Mouse (Mus musculus) urinary bladder, postnatal 14 days (tissue): Measurements from ENCODE around the gene BC107364.
A peak's percentile ranks its signal among the peaks of the same experiment; 100 is the strongest.
"Not testable (repeated sequence)": the region's sequence is repeated elsewhere in the genome, so short reads cannot be mapped to it uniquely, and the experiment has no call there.

Experiments used
- DNase-seq: peaks from one replicate; pipeline ENCODE4 v3.0.0; 2021; ENCODE audit warnings: low spot score

BC107364 gene

DNA sequence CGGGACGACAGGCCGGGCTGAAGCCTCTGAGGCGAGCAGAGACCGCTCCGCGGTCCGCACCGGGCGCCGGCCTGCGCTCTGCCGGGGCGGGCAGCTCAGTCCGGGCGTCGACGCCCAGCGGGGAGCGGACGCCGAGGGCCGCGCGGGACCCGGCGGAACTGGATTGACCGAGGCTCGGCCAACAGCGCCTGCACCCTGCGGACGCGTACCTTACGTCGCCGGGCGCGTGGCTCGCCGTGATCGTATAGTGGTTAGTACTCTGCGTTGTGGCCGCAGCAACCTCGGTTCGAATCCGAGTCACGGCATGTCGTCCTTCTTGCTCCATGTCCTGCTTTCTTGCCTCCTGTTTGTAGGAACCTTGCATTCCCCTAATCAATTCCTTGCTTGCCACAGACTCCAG lies at the start of gene BC107364:
Gene BC107364 (minus strand): TSS at position 45 of the 400 bp plus-strand sequence.
- DNase-seq: not testable (repeated sequence)

DNA sequence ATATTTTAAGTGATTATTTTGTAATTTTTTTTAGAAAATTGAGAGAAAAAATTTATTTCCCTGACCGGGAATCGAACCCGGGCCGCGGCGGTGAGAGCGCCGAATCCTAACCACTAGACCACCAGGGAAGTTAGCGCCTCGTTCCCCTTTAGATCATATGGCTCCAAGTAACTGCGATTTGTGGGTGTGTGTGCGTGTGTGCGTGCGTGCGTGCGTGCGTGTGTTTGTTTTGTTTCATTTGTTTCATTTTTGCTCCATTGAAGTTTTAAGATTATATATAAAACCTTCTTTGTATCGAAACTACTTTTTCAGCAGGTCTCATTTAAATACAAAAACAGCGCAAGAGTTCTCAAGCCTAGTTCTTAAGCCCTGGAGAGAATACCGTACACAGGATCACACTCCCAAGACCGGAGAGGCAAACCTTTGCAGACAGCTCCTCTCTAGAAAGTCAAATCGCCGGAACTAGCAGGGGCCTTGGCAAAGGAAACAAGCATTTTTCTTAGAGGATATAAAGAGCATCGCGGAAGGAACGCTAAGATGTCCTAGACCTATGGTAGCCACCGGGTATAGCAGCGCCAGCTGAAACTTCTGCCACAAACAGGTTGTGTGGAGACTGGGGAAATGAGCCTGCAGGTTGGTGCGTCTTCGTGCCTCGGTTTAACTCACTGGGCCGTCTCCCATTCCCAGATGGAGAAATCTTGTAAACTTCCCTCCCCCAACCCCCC lies 49.4 kb upstream of the BC107364 start:
- peak; percentile 87 for DNase-seq

DNA sequence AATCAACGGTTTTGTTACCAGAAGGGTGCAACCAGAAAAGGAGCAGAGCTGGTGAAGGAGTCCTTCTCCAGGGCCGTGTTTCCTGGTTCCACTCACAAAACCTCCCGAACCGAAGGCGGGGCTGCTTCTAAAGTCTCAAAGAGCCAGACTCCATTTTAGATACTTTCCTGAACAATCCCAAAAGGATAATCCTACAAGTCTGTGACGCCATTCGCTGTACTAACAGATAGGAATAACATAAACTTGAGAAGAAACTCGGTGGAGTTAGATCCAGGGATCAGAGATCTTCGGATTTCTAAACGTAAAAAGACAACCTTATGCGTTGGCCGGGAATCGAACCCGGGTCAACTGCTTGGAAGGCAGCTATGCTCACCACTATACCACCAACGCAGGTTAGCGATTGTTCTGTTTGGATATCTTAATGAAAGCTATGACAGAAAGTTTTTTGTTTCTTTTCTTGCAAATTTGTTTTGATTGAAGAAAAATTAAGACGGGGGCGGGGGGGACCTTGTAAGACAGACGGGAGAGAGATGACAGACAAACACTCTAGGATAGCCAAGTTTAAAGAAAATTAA lies 48.7 kb upstream of the BC107364 start:
- peak; percentile 89 for DNase-seq

DNA sequence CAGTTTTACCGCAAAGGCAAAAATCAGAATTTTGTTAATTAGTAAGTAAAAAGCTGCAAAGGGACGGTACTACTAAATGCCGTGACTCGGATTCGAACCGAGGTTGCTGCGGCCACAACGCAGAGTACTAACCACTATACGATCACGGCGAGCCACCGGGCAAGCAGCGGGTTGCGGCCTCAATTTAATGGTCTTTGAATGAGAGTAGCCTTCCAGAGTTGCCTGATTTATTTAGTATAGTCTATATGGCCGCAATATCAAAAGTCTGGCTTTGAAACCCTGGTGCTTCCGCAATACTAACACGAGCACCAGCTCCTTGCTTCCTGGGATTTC lies 48.1 kb upstream of the BC107364 start:
- DNase-seq: peak; percentile 93

DNA sequence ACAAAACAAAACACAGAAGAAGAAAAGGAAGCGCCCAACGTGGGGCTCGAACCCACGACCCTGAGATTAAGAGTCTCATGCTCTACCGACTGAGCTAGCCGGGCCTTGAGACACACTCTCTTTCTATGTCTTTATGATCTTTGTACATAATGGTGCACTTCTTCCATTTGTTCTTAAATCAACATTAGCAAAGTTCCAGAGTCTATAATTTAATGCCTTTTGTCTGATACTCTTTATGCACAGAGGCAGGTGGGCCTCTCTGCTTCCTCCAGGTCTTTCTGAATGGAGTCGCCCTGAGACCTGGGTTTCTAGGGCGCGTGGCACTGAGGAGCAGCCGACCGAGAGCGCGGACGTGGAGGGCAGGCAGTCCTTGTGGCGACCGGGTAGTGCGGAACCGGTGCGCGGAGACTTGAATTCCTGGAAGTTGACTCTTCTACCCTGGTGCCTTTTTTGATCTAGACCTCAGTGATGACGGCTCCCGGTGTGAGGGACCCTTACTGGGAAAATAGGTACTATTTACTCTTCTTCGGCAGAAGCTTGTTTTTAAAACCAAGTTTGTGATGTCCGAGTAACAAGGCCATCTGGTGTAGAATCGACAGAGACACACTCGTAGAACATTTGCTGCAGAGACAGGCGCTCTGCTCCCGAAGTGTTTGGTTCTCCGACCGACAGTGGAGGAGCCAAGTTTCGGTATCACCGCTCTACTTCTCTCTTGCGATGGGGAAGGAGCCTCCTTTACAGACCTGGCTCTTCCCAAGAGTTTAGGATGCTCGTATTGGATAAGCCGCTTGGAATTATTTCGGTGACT lies 47.6 kb upstream of the BC107364 start:
- DNase-seq: peak; percentile 75

DNA sequence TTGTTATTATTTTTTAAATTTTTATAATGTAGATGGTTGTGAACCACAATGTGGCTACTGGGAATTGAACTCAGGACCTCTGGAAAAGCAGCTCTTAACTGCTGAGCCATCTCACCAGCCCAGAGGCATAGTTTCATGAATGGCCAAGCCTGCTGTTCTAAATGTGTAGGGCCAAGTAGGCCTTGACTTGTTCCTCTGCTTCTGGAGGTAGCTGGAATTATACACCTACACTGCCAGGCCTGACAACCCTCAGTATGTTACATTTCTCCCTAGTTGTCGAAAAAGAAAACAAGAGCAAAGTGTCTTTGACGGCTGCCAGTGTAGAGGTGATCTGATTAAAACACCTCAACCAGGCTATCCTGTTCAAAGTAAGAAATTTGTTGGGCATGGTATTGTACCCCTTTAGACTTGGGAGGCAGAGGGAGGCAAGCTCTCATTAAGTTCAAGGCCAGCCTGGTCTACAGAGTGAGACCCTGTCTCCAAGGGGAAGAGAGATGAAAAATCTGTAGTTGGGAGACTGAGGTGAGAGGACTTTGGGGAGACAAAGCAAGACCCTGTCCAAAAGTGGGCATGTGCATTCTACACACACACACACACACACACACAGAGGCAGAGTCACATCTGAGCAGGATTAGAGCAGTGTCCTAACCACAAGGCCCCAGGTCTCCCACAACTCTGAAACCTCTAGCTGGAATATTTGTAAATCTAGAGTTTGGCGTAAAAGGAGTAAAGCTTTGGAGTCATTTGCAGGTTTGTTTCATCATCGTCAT lies 46.6 kb upstream of the BC107364 start:
- no peak for DNase-seq

DNA sequence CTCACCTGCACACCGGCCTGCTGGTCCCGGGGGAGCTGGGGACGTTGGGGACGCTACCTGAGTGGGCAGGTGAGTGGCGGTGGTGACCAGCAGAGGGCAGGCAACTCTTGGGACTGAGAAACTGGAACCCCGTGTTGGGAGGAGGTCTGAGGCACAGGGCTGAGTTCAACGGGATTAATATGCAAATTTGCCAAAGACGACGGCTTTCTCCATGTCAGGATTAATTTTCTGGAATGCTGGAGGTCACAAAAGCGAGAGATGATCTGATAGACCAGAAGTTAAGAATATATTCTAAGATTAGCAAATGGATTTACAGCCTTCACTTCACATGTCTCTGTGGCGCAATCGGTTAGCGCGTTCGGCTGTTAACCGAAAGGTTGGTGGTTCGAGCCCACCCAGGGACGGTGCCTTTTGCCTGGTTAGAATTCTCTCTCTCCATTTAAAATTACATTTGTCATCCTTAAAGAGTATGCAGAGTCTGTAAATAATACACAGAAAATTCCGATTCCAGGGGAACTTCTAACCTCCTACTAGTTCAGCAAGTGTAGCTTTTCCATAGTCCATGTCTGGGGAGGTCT lies 45.4 kb upstream of the BC107364 start:
- peak; percentile 78 for DNase-seq

DNA sequence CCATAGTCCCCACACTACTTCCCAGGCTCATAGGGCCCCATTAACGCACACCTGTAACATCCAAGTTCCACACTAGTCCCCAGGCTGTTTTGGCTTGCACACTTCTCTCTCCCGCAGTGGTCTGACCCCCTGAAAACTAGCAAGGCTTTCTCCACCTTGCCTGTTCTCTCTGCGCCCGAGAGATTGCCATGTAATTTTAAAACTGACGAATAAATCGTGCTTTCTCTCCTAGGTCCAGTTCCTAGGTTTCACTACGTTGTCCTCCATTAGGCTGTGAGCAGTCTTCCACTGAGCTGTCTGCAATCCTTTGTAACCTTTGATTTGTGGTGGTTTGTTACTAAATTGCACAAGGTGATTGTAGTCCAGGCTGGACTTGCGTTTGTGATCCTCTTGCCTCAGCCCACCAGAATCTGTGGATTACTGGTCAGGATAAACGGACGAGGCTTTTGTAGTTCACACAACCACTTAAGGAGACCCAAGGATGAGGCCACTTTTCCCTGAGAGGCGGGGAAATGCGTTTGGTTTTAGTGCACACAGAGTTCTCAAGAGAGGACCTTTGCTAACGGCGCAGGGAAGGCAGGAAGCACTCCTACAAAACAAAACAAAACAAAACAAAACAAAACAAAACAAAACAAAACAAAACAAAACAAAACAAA lies 44.6 kb upstream of the BC107364 start:
- not testable (repeated sequence) for DNase-seq

DNA sequence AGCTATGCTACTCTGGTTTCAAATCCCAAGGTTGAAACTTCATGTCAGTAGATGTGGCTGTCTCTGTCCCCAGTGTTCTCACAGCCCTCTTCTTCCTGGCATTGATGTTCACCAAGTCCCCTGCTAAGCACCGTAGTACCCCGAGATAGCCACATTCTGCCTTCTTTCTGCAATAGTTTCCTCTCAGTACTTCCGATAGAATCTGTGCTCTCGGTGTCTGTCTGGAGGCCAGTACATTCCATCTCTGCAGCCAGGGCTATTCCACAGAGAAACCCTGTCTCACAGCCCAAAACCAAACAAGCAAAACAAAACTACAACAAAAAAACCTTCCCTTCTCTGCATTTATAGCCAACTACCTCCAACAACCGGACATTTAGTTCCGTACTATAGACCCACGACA lies 44.1 kb upstream of the BC107364 start:
- no peak for DNase-seq

DNA sequence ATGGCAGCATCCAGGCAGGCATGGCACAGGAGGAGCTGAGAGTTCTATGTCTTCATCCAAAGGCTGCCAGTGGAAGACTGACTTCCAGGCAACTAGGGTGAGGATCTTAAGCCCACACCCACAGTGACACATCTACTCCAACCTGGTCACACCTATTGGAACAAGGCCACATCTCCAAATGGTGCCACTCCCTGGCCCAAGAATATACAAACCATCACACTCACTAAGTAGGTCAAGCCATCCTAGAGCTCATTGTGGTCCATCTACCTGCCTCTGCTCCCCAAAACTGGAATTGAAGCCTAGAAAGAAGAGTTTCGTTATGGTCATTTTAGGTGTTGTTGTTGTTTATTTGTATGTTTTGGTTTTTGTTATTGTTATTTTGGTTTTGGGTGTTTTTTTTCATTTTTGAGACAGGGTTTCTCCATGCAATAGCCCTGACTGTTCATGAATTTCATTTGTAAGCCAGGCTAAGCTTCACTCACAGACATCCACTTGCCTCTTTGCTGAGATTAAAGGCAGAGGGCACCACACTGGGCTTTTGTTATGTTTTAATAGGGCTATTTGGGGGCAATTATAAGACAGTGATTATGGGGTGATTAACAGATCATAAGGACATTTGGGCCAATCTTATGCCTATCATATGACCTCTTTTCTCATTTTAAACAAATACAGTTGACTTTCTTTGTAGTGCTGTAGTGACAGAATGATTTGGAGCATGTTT lies 43.5 kb upstream of the BC107364 start:
- no peak for DNase-seq

DNA sequence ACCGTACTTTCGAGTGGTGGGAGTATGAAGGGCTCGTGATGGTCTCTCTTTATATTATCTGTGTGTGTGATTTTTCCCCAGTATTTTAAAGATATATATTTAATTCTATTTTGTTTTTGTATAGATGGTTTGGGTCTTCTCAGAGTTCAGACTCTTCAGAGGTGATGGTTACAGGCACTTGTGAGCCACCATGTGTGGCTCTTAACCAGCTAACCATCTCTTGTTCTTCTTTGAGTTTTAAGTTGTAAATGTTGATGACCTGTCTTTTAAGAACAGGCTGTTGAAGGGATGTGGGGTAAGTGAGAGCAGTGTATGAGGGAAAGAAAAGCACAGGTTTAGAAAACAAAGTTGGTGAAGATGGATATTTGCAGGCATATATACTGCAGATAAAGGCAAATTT lies 42.8 kb upstream of the BC107364 start:
- DNase-seq: no peak

DNA sequence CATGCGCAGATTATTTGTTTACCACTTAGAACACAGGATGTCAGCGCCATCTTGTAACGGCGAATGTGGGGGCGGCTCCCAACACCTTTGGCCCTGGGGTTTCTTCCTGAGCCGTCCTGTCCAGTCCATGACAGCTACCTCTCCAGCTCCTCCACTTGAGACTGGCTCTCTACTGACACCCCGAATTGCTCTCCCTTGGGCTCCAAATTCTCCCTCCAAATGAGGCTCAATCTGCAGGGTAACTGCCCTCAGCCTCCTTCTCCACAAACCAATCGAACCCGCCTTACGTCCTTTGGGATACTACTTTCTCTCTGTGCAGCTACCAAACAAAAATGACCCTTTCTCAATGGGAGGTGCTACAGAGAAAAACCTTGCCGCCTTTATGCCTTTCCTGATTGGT lies 42.4 kb upstream of the BC107364 start:
- not testable (repeated sequence) for DNase-seq

DNA sequence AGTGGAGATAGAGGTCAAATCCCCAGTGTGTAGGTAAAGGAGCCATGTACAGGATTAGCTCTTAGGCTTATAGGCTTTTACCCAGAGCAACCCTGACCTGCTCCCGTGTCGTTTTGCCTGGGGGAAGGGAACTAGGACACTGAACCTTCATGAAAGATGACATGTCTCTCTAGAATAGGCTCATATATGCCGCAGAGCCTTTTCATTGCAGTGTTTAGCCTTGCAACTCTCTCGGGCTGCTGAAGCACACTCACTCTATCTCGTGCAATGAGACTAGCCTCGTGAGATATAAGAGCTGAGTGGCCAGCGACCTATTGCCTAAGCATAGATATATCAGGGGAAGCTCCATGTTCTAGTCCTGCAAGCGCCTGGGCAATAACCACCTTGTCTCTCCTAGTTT lies 37.5 kb upstream of the BC107364 start:
- not testable (repeated sequence) for DNase-seq

DNA sequence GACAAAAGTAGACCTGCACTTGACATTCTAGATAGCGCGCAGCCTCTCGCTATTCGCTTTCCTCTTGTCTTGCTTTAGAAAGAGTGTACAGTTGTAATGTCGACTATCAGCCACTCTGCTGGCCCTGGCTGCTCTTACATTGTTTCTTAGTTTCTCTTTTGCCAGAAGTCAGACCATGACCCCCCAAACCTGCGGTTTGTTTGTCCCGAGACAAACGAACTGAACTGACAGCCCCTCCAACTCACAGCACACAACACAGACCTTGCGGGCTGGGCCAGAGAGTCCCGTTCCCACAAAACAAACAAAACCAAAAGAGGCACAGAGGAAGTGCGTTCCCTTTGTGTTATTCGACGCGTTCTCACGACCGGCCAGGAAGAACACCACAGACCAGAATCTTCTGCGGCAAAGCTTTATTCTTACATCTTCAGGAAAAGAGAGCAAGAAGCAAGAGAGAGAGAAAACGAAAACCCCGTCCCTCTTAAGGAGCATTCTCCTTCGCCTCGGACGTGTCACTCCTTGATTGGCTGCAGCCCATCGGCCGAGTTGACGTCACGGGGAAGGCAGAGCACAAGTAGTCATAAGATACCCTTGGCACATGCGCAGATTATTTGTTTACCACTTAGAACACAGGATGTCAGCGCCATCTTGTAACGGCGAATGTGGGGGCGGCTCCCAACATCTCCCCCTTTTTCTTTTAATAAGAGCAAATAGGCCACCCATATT lies 37.0 kb upstream of the BC107364 start:
- DNase-seq: not testable (repeated sequence)

DNA sequence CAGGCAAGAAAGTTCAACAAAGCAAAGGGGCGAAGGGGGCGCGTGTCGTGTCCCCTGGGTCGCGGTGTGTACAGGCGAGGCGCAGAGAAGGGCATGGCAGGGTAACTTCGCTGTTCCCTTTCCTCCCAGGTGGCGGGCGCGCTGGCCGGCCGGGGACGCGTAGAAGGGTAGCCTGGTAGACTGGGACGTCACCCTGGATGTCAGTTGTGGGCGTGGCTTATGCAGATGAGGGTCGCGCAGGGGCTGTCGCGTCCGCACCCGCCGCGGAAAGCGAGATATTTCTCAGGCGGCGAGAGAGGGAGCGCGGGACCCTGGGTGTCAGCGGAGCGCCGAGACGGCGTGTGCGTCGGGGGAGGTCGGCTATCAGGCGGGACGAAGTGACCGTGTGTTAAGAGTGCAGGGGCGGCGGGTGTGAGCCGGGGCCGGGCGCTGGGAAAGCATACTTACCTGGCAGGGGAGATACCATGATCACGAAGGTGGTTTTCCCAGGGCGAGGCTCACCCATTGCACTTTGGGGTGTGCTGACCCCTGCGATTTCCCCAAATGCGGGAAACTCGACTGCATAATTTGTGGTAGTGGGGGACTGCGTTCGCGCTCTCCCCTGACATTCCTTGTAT lies 36.3 kb upstream of the BC107364 start:
- not testable (repeated sequence) for DNase-seq

DNA sequence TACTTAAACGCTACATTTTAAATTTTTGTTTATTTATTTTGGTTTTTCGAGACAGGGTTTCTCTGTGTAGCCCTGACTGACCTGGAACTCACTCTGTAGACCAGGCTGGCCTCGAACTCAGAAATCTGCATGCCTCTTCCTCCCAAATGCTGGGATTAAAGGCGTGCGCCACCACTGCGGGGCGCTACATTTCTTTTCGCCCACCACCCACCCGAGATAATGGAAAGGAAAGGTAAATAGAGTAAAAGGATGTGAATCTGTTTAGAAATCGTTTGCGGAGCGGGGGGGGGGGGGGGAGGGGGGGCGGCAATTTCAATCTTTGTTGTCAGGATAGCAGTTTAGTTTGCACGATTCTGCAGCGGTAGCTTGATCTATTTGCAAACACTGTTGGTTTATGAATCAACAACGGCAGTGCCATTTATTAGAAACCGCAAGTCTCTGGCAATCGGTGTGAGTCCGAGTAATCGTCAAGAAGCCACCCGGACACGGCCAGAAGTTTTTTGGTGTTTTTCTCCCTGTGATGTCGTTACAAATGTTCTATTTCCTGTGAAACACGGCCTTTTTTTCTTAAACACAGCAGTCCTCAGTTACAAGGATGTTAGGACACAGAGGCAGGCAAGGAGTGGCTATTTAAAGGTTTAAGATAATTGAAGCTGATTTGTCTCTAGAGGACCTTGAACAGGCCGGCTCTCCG lies 35.6 kb upstream of the BC107364 start:
- no peak for DNase-seq

DNA sequence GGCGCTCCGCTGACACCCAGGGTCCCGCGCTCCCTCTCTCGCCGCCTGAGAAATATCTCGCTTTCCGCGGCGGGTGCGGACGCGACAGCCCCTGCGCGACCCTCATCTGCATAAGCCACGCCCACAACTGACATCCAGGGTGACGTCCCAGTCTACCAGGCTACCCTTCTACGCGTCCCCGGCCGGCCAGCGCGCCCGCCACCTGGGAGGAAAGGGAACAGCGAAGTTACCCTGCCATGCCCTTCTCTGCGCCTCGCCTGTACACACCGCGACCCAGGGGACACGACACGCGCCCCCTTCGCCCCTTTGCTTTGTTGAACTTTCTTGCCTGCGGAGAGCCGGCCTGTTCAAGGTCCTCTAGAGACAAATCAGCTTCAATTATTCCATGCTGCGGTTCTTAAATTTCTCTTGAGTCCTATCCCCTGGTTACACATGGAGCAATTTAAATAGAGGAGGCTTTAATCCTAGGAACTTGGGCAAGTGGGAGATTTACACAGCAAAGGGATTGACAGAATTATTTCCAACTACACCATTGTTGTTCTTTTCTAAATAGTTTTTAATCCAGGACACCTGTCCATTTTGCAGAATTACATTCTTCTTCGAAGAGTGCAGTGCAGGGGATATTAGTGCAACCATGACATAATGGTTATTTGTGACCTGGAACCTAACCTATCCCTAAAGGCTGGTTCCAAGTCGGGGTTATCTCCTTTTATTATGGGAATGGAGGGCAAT lies 34.9 kb upstream of the BC107364 start:
- not testable (repeated sequence) for DNase-seq
